Mouse (Mus musculus) small intestine, adult 2 months (tissue): ENCODE data around the gene Fzd4. TPM values are rescaled to one million over a fixed set of nuclear protein-coding genes. Genes with fewer than 3 reads are reported as not detected.

Experiments
- H3K27ac ChIP-seq: fragments of 200-500 bp; 2 replicates; pipeline ENCODE4 v1.5.1; 2012; ENCODE audit warnings: low read depth, low read length, control low read depth, inconsistent platforms; ENCODE audit not compliant: insufficient read depth
- H3K27me3 ChIP-seq: fragments of 200-500 bp; 2 replicates; pipeline ENCODE4 v1.6.1; 2012; ENCODE audit warnings: mild to moderate bottlenecking, moderate library complexity, low read length, inconsistent platforms; ENCODE audit not compliant: control insufficient read depth, insufficient read depth
- H3K36me3 ChIP-seq: fragments of 200-500 bp; 2 replicates; pipeline ENCODE4 v1.6.1; 2012; ENCODE audit warnings: mild to moderate bottlenecking, low read length, control low read depth, inconsistent platforms; ENCODE audit not compliant: control insufficient read depth, insufficient read depth
- H3K4me1 ChIP-seq: fragments of 200-500 bp; 2 replicates; pipeline ENCODE4 v1.6.1; 2012; ENCODE audit warnings: low read length, inconsistent platforms, mixed read lengths; ENCODE audit not compliant: control insufficient read depth, insufficient read depth, insufficient read length
- H3K4me3 ChIP-seq: fragments of 200-500 bp; 2 replicates; pipeline ENCODE4 v1.5.1; 2012; ENCODE audit warnings: low read depth, mild to moderate bottlenecking, control low read depth, inconsistent platforms, low read length, moderate library complexity
- CTCF ChIP-seq: fragments of 200-500 bp; IDR thresholded peaks from 2 replicates; pipeline ENCODE4 v1.5.1; 2012; ENCODE audit warnings: low read depth, mild to moderate bottlenecking, control low read depth, inconsistent platforms, low read length, moderate library complexity, mixed read lengths; ENCODE audit not compliant: insufficient replicate concordance, insufficient read length; ENCODE audit errors: extremely low read depth
- POLR2A ChIP-seq: fragments of 200-500 bp; IDR thresholded peaks from 2 replicates; pipeline ENCODE4 v1.6.1; 2012; ENCODE audit warnings: low read depth, mild to moderate bottlenecking, control low read depth, inconsistent platforms, low read length, moderate library complexity
- WGBS: fragments of 180-500 bp; shearing (Covaris S2); methylation state at CpG from one replicate; pipeline ENCODE4 v1.1.7; 2018; 5-methylcytosine and 5-hydroxymethylcytosine counted together
- polyA plus RNA-seq: library from polyadenylated mRNA; depleted of rRNA; stranded (reverse); fragments of >200 nt; gene quantifications from 2 replicates; pipeline ENCODE4 v1.2.3, GENCODE M21; 2012; rRNA removed

The Fzd4 gene
- polyA plus RNA-seq, 1 experiment = 2.5 TPM

- Histone ChIP-seq H3K27ac (no peak overlapping the region), H3K27me3 (no peaks in the 10 kb centered on the region), H3K36me3 (no peaks in the 10 kb centered on the region), H3K4me1 (no peaks in the 10 kb centered on the region), H3K4me3 (no peak overlapping the region)
- WGBS = 78% methylated on average over 3 of the region's 3 CpGs
- TF ChIP-seq POLR2A = no peak
- no peak for TF ChIP-seq CTCF
Observed at GRCm38 (mm10) chr7:89461351-89461750, 57.2 kb downstream of the Fzd4 start.

Other genes with a start within 250 kb of the Fzd4 start
- gene Tmem135, start 133 bp upstream of the Fzd4 start, polyA plus RNA-seq = 155 and 203 TPM in 2 replicates
- 28.5 and 74.2 TPM in 2 replicates for gene Prss23, start 122.8 kb downstream of the Fzd4 start, polyA plus RNA-seq
- 0.58 and 1.5 TPM in 2 replicates for gene Me3, start 228.0 kb downstream of the Fzd4 start, polyA plus RNA-seq